Mouse (Mus musculus) liver, embryonic 16.5 days (tissue): ENCODE measurements at regions not wholly inside any gene's neighbourhood (a gene's known extent, or its start where the extent isn't known, plus 50 kb on each side); places are given as distances from the start of the nearest gene placed in this dataset.

Source experiments
- ATAC-seq: fragments of 200-750 bp; cut with Nextera tagmentation; 2 replicates; pipeline ENCODE4 v1.8.0; 2017; ENCODE audit warnings: low read depth, mild to moderate bottlenecking, moderate number of reproducible peaks, moderate library complexity
- H3K27ac ChIP-seq: fragments of 300-500 bp; sonication (generic); 2 replicates; pipeline ENCODE4 v1.5.1; 2014; ENCODE audit warnings: mild to moderate bottlenecking, low read length
- H3K27me3 ChIP-seq: fragments of 300-500 bp; sonication (generic); 2 replicates; pipeline ENCODE4 v1.6.1; 2014; ENCODE audit warnings: low read depth, low read length, mixed read lengths; ENCODE audit not compliant: control insufficient read depth, insufficient read depth
- H3K36me3 ChIP-seq: fragments of 300-500 bp; sonication (generic); 2 replicates; pipeline ENCODE4 v1.6.1; 2014; ENCODE audit warnings: mild to moderate bottlenecking; ENCODE audit not compliant: control insufficient read depth, insufficient read depth
- H3K4me1 ChIP-seq: fragments of 300-500 bp; sonication (generic); 2 replicates; pipeline ENCODE4 v1.6.1; 2014; ENCODE audit warnings: low read depth, low read length, mixed read lengths; ENCODE audit not compliant: control insufficient read depth
- H3K4me2 ChIP-seq: fragments of 300-500 bp; sonication (generic); 2 replicates; pipeline ENCODE4 v1.6.1; 2014; ENCODE audit warnings: low read depth, low read length, mixed read lengths
- H3K4me3 ChIP-seq: fragments of 300-500 bp; sonication (generic); 2 replicates; pipeline ENCODE4 v1.5.1; 2014; ENCODE audit warnings: low read depth, mild to moderate bottlenecking, low read length
- H3K9ac ChIP-seq: fragments of 300-500 bp; sonication (generic); 2 replicates; pipeline ENCODE4 v1.6.1; 2014; ENCODE audit warnings: low read depth, low read length
- H3K9me3 ChIP-seq: fragments of 300-500 bp; sonication (generic); replicated peaks from 2 replicates; pipeline ENCODE4 v1.6.1; 2016; ENCODE audit warnings: low read length; ENCODE audit not compliant: control insufficient read depth
- WGBS: fragments of 180-500 bp; shearing (Covaris S2); extraction: QIAGEN DNeasy Blood & Tissue Kit; methylation state at CpG from one replicate; pipeline ENCODE4 v1.1.7; 2014; ENCODE audit not compliant: insufficient replicate concordance; 5-methylcytosine and 5-hydroxymethylcytosine counted together

GRCm38 (mm10) chr1:73792311-73792710 lies 331.9 kb downstream of the Tns1 start:
- Histone ChIP-seq H3K4me2 (no peak overlapping the region), H3K27ac (no peak overlapping the region), H3K9me3 (no peaks in the 10 kb centered on the region), H3K27me3 (no peaks in the 10 kb centered on the region), H3K36me3 (no peaks in the 10 kb centered on the region), H3K4me3 (no peak overlapping the region), H3K9ac (no peak overlapping the region), H3K4me1 (no peaks in the 10 kb centered on the region)
- 66% methylated on average over 5 of the region's 5 CpGs for WGBS
- no peak for ATAC-seq

GRCm38 (mm10) chr1:73787666-73788065 lies 336.6 kb downstream of the Tns1 start:
- H3K9me3 ChIP-seq, result no peaks in the 10 kb centered on the region
- no peak overlapping the region for H3K27ac ChIP-seq
- no peaks in the 10 kb centered on the region for H3K36me3 ChIP-seq
- no peaks in the 10 kb centered on the region for H3K4me1 ChIP-seq
- H3K9ac ChIP-seq, result no peak overlapping the region
- H3K4me2 ChIP-seq, result no peak overlapping the region
- no peak for ATAC-seq
- H3K4me3 ChIP-seq, result no peak overlapping the region
- no peaks in the 10 kb centered on the region for H3K27me3 ChIP-seq
- WGBS, result 59% methylated on average over 2 of the region's 2 CpGs

GRCm38 (mm10) chr1:73787224-73787623 lies 337.0 kb downstream of the Tns1 start:
- H3K9ac ChIP-seq, result no peak overlapping the region
- 64% methylated on average over 7 of the region's 7 CpGs for WGBS

GRCm38 (mm10) chr1:73783303-73783702 lies 340.9 kb downstream of the Tns1 start:
- H3K4me2 ChIP-seq, result no peak overlapping the region
- 56% methylated on average over 2 of the region's 2 CpGs for WGBS

More at GRCm38 (mm10) chr1:73787224-73787623, 337.0 kb downstream of the Tns1 start:
- Histone ChIP-seq H3K27me3 (no peaks in the 10 kb centered on the region), H3K4me3 (no peak overlapping the region), H3K4me1 (no peaks in the 10 kb centered on the region), H3K9me3 (no peaks in the 10 kb centered on the region), H3K4me2 (no peak overlapping the region), H3K27ac (no peak overlapping the region), H3K36me3 (no peaks in the 10 kb centered on the region)
- no peak for ATAC-seq

GRCm38 (mm10) chr1:73782871-73783270 lies 341.4 kb downstream of the Tns1 start:
- Histone ChIP-seq H3K4me1 (no peaks in the 10 kb centered on the region), H3K4me3 (no peak overlapping the region), H3K9me3 (no peaks in the 10 kb centered on the region), H3K27me3 (no peaks in the 10 kb centered on the region), H3K36me3 (no peaks in the 10 kb centered on the region), H3K4me2 (no peak overlapping the region), H3K9ac (no peak overlapping the region), H3K27ac (no peak overlapping the region)
- 55% methylated on average over 2 of the region's 2 CpGs for WGBS
- ATAC-seq, result no peak

More at GRCm38 (mm10) chr1:73783303-73783702, 340.9 kb downstream of the Tns1 start:
- Histone ChIP-seq H3K27me3 (no peaks in the 10 kb centered on the region), H3K9me3 (no peaks in the 10 kb centered on the region), H3K4me1 (no peaks in the 10 kb centered on the region), H3K36me3 (no peaks in the 10 kb centered on the region), H3K9ac (no peak overlapping the region), H3K27ac (no peak overlapping the region), H3K4me3 (no peak overlapping the region)
- no peak for ATAC-seq

GRCm38 (mm10) chr1:73771773-73772172 lies 352.5 kb downstream of the Tns1 start:
- WGBS, result 30% methylated on average over 5 of the region's 5 CpGs
- Histone ChIP-seq H3K4me1 (no peaks in the 10 kb centered on the region), H3K9ac (no peak overlapping the region), H3K9me3 (no peaks in the 10 kb centered on the region), H3K4me3 (no peak overlapping the region), H3K27ac (no peak overlapping the region), H3K4me2 (no peak overlapping the region), H3K27me3 (no peaks in the 10 kb centered on the region), H3K36me3 (no peaks in the 10 kb centered on the region)
- no peak for ATAC-seq

- 57% methylated on average over 5 of the region's 5 CpGs for WGBS
- ATAC-seq, result no peak
- H3K27ac ChIP-seq, result no peak overlapping the region
- H3K4me2 ChIP-seq, result no peak overlapping the region
- no peaks in the 10 kb centered on the region for H3K36me3 ChIP-seq
- no peak overlapping the region for H3K4me3 ChIP-seq
- no peaks in the 10 kb centered on the region for H3K27me3 ChIP-seq
- H3K4me1 ChIP-seq, result no peaks in the 10 kb centered on the region
- no peak overlapping the region for H3K9ac ChIP-seq
- no peaks in the 10 kb centered on the region for H3K9me3 ChIP-seq
Measured at GRCm38 (mm10) chr1:73770631-73771030, 353.6 kb downstream of the Tns1 start.

GRCm38 (mm10) chr1:73764611-73765333 lies 359.5 kb downstream of the Tns1 start:
- WGBS, result 53% methylated on average over 5 of the region's 5 CpGs
- no peak for ATAC-seq
- H3K36me3 ChIP-seq, result no peaks in the 10 kb centered on the region

GRCm38 (mm10) chr1:73758110-73759061 lies 365.9 kb downstream of the Tns1 start:
- H3K9ac ChIP-seq, result no peak overlapping the region
- no peak for ATAC-seq
- H3K4me2 ChIP-seq, result no peak overlapping the region
- no peaks in the 10 kb centered on the region for H3K36me3 ChIP-seq
- H3K27ac ChIP-seq, result no peak overlapping the region
- H3K4me1 ChIP-seq, result no peaks in the 10 kb centered on the region
- H3K27me3 ChIP-seq, result no peaks in the 10 kb centered on the region
- H3K9me3 ChIP-seq, result no peaks in the 10 kb centered on the region
- H3K4me3 ChIP-seq, result no peak overlapping the region
- 43% methylated on average over 11 of the region's 11 CpGs for WGBS

More at GRCm38 (mm10) chr1:73764611-73765333, 359.5 kb downstream of the Tns1 start:
- Histone ChIP-seq H3K9me3 (no peaks in the 10 kb centered on the region), H3K4me3 (no peak overlapping the region), H3K4me1 (no peaks in the 10 kb centered on the region), H3K9ac (no peak overlapping the region), H3K4me2 (no peak overlapping the region), H3K27me3 (no peaks in the 10 kb centered on the region), H3K27ac (no peak overlapping the region)
